Mouse (Mus musculus): Measurements from ENCODE around the gene Gramd4.
"Not testable (repeated sequence)": the region's sequence is repeated elsewhere in the genome, so short reads cannot be mapped to it uniquely, and the experiment has no call there.

The Gramd4 gene

GRCm38 (mm10) chr15:86091998-86092670, 34.6 kb downstream of the Gramd4 start:
- no peak for DNase-seq

GRCm38 (mm10) chr15:86093236-86093635, 35.7 kb downstream of the Gramd4 start:
- no peak for DNase-seq

DNA sequence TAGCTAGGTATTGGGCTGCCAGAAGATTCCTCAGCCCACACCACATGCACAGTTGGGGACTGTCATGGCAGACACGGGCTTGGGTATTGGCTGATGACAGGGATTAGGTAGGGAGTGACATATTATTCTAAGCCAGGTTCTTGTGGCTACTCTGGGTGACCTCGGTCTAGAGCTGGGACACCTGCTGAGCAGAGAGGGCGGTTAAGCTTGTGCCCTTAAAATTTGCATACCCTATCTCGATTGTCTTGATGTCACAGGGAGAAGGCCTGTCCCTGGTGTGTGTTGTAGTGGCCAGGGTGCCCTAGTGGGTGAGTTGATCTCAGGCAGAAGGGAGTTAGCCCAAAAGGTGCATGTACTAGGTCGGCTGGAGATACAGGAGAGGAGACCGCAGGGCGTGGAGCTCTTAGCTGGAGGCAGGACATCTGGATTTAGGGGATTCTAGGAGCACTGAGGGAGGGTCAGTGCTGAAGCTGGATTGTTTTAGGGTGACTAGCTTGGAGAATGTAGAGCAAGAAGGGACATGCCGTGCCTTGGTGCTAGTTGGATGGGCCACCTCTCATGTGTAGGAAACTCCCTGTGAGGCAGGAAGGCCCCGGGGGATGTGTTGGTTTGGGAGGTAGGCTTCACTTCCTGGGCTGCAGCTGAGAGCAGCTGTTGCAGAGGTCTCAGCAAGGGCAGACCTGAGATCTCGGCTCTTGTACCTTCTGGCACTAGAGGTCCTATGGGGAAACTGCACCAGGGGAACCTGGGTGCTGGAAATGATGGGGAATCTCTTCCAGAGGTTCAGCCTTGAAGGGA, 37.0 kb downstream of the Gramd4 start:
- DNase-seq, result peak; percentile 62

- DNase-seq, result no peak
Observed at GRCm38 (mm10) chr15:86095722-86096603, 38.5 kb downstream of the Gramd4 start.

GRCm38 (mm10) chr15:86096604-86097020, 39.1 kb downstream of the Gramd4 start:
- not testable (repeated sequence) for DNase-seq

- no peak for DNase-seq
Observed at GRCm38 (mm10) chr15:86097871-86098270, 40.4 kb downstream of the Gramd4 start.

DNA sequence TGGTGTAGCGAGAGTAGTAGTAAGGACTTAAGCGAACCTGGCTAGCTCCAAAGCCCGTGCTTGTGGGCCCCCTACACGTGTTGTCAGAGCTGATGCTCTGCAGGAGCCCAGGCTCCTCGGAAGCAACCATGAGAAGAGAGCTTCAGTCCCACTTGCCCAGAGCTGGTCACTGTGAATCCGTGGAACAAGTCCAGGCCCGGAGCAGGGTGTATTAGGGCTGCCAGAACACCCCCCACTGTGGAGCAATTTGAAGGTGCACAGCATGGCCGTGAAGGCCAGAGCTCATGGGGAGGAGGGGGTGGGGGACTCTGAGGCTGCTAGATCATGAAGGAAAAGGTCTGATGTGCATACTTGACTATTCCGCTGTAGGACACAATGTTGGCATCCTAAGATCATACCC, 44.1 kb downstream of the Gramd4 start:
- no peak for DNase-seq

- no peak for DNase-seq
Observed at GRCm38 (mm10) chr15:86102308-86102707, 44.8 kb downstream of the Gramd4 start.

GRCm38 (mm10) chr15:86104401-86105344, 47.2 kb downstream of the Gramd4 start:
- DNase-seq, result no peak

DNA sequence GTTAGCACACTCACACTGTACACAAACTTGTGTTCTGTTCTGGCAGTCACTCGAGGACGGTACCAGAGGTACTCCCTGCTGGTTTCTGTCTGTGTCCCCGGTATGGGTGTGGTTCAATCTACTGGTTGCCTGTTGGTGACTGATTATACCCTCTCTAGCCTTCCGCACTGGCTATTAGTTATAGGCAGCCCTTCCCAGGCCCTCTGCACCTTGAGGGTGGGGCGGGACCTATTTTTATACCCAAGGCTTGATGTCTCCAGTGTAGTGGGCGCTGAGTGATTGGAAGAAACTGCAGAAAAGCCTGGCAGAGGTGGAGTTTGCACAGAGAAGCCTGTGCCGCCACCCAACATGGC, 47.8 kb downstream of the Gramd4 start:
- no peak for DNase-seq

- DNase-seq, result no peak
Observed at GRCm38 (mm10) chr15:86105751-86106150, 48.3 kb downstream of the Gramd4 start.

- no peak for DNase-seq
Observed at GRCm38 (mm10) chr15:86107831-86108471, 50.5 kb downstream of the Gramd4 start.

DNA sequence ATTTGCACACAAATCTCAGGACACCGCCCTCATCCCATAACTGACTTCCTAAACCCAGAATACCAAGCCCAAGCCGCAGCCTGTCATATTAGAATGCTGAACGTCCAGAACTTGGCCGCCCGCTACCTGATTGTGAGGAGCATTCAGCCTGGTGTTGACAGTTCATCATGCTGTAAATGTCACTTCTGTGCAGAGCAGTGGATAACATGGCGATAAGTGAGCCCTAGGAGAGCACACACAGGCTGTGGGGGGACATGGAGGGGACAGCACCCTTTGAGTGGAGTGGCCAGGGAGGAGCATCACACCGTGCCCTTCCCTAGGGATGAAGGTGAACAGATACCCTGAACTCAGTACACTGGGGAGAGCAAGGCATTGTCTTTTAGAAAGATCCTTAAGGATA, 51.8 kb downstream of the Gramd4 start:
- DNase-seq, result no peak

DNA sequence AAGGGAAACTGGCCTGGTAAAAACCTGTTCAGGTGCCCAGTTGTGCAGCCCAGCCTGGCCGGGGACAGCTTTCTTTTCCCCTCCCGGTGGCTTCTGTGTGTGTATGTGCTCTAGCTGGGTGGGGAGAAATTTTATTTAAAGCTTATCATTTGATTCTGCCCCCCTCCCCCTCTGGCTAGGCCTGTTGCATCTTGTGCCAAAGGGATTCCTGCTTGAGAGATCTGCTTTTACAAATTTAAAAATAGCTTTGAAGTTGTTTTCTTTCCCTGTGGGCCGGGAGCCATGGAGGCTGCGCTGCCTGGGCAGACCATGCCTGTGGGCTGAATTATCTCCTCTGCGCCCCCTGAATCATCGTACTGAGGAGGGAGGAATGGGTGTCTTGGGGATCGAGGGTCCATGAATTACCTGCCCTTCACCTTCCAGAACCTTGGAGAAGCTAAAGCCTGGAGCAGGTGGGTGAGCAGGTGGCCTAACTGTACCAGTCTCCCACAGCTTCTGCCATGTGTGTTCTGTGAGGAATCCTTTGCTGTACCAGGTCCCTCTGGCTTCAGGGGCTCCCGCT, 52.2 kb downstream of the Gramd4 start:
- DNase-seq, result no peak

- DNase-seq, result peak; percentile 63
Observed at GRCm38 (mm10) chr15:86110361-86111103, 53.0 kb downstream of the Gramd4 start.

- no peak for DNase-seq
Observed at GRCm38 (mm10) chr15:86112707-86113341, 55.3 kb downstream of the Gramd4 start.

DNA sequence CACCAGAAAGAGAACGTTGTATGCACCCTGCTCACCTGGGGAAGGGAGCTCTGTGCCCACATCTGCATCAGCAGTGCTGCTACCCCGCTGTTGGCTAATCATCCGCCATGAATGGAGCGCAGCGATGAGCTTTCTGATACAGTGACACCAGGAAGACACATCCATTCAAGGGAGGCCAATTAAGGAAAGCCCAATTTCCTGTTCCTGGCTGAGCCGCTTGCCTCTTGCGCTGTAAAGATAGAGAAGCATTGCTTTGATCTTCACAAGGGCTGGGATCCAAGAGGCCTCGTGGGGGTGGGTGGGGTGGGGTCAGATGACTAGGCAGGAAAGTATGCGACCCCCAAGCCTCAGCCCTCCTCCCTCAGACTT, 55.8 kb downstream of the Gramd4 start:
- peak; percentile 42 for DNase-seq

DNA sequence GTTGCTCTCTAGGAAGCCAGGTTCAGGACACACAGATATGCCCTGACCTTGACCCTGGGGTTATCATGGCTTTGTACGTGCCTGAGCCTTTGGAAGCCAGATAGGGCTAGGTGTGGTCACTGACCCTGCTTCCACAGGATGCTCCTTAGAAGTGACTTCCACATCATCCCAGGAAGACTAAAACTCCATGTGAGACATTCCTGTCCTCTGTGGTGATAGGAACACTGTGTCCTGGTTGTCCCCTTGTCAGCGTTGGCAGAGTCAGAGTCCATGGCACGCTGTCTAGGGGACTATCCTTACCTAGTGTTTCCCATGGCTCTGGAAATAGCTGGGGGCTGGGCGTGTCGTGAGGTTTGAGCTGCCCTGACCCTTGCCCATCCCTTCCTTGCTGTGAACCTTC, 58.9 kb downstream of the Gramd4 start:
- DNase-seq, result no peak

GRCm38 (mm10) chr15:86117115-86118100, 59.9 kb downstream of the Gramd4 start:
- no peak for DNase-seq
